Mouse (Mus musculus) left cerebral cortex, adult 18-20 months (tissue): ENCODE data around the gene Myt1. TPM values are rescaled to one million over a fixed set of nuclear protein-coding genes. Genes with fewer than 3 reads are reported as not detected.
"Not testable (repeated sequence)": the region's sequence is repeated elsewhere in the genome, so short reads cannot be mapped to it uniquely, and the experiment has no call there.

Experiments
- DNase-seq, 2 experiments: peaks; one replicate each; pipeline ENCODE4 v3.0.0; 2021 to 2022; ENCODE audit warnings: low spot score in 2 of 2, mixed read lengths in 1 of 2
- total RNA-seq, 2 experiments: library from RNA; stranded (reverse); gene quantifications; 2 replicates each; pipeline ENCODE4 v1.2.3; 2021

Myt1 gene
- total RNA-seq, 2 experiments from 2014 or later = 10.4 to 15.5 TPM

- no peak for DNase-seq
Observed at GRCm38 (mm10) chr2:181775786-181776185, 12.7 kb downstream of the Myt1 start.

- no peak for DNase-seq
Observed at GRCm38 (mm10) chr2:181777715-181778114, 14.6 kb downstream of the Myt1 start.

- no peak for DNase-seq
Observed at GRCm38 (mm10) chr2:181781421-181781820, 18.3 kb downstream of the Myt1 start.

- no peak for DNase-seq
Observed at GRCm38 (mm10) chr2:181787852-181788251, 24.7 kb downstream of the Myt1 start.

GRCm38 (mm10) chr2:181789396-181789795 lies 26.3 kb downstream of the Myt1 start:
- DNase-seq = no peak

- not testable (repeated sequence) for DNase-seq
Observed at GRCm38 (mm10) chr2:181793186-181793585, 30.1 kb downstream of the Myt1 start.

- no peak for DNase-seq
Observed at GRCm38 (mm10) chr2:181795641-181796130, 32.6 kb downstream of the Myt1 start.

- DNase-seq = no peak
Observed at GRCm38 (mm10) chr2:181797672-181798071, 34.5 kb downstream of the Myt1 start.

- no peak for DNase-seq
Observed at GRCm38 (mm10) chr2:181829032-181829650, 66.0 kb downstream of the Myt1 start.

- DNase-seq = no peak
Observed at GRCm38 (mm10) chr2:181832745-181833144, 69.6 kb downstream of the Myt1 start.

- peak; percentile 91 to 95 for DNase-seq
Observed at GRCm38 (mm10) chr2:181837372-181838292, 74.5 kb downstream of the Myt1 start, which contains the start of gene Pcmtd2. TSS of gene Pcmtd2 (plus strand) at chr2:181837854.

- no peak for DNase-seq
Observed at GRCm38 (mm10) chr2:181838293-181838680, 75.2 kb downstream of the Myt1 start.

GRCm38 (mm10) chr2:181845709-181846394 lies 82.7 kb downstream of the Myt1 start:
- DNase-seq = no peak

- DNase-seq = peak; percentile 95 to 98
Observed at GRCm38 (mm10) chr2:181863791-181864535, 100.8 kb downstream of the Myt1 start, which contains the start of gene Polr3k. TSS of gene Polr3k (plus strand) at chr2:181864337.

- no peak for DNase-seq
Observed at GRCm38 (mm10) chr2:181864536-181864860, 101.4 kb downstream of the Myt1 start.

GRCm38 (mm10) chr2:181866931-181867330 lies 103.8 kb downstream of the Myt1 start:
- peak; percentile 68 to 81 for DNase-seq

- no peak for DNase-seq
Observed at GRCm38 (mm10) chr2:181871039-181871438, 107.9 kb downstream of the Myt1 start.
